Mouse (Mus musculus) midbrain, postnatal 0 days (tissue): ENCODE measurements around the gene Ubr1. TPM values are rescaled to one million over a fixed set of nuclear protein-coding genes. Genes with fewer than 3 reads are reported as not detected.

Experiments
- ATAC-seq: fragments of 200-750 bp; cut with Nextera tagmentation; 2 replicates; pipeline ENCODE4 v1.8.0; 2017; ENCODE audit warnings: moderate number of reproducible peaks, mild to moderate bottlenecking, moderate TSS enrichment, moderate library complexity; ENCODE audit not compliant: low FRiP score
- DNase-seq: peaks from one replicate; pipeline ENCODE4 v3.0.0-alpha.2; 2015; ENCODE audit warnings: low spot score
- H3K27ac ChIP-seq: fragments of 300-500 bp; sonication (generic); 2 replicates; pipeline ENCODE4 v1.5.1; 2014; ENCODE audit warnings: low read depth, mild to moderate bottlenecking, low read length, mixed read lengths
- H3K27me3 ChIP-seq: fragments of 300-500 bp; sonication (generic); 2 replicates; pipeline ENCODE4 v1.6.1; 2014; ENCODE audit warnings: low read length, control low read depth, mixed read lengths; ENCODE audit not compliant: insufficient read depth
- H3K36me3 ChIP-seq: fragments of 300-500 bp; sonication (generic); 2 replicates; pipeline ENCODE4 v1.6.1; 2014; ENCODE audit warnings: low read length, control low read depth, mixed read lengths; ENCODE audit not compliant: insufficient read depth
- H3K4me1 ChIP-seq: fragments of 300-500 bp; sonication (generic); 2 replicates; pipeline ENCODE4 v1.6.1; 2014; ENCODE audit warnings: mild to moderate bottlenecking, control low read depth, antibody characterized with exemption, low read length, mixed read lengths; ENCODE audit not compliant: insufficient read depth
- H3K4me2 ChIP-seq: fragments of 300-500 bp; sonication (generic); 2 replicates; pipeline ENCODE4 v1.6.1; 2014; ENCODE audit warnings: low read depth, mild to moderate bottlenecking, low read length, mixed read lengths; ENCODE audit not compliant: poor library complexity, severe bottlenecking
- H3K4me3 ChIP-seq: fragments of 300-500 bp; sonication (generic); 2 replicates; pipeline ENCODE4 v1.5.1; 2014; ENCODE audit warnings: low read depth, mild to moderate bottlenecking, low read length, moderate library complexity
- H3K9ac ChIP-seq: fragments of 300-500 bp; sonication (generic); replicated peaks from 2 replicates; pipeline ENCODE4 v1.6.1; 2014; ENCODE audit warnings: mild to moderate bottlenecking, low read length, moderate library complexity, mixed read lengths; ENCODE audit not compliant: poor library complexity, severe bottlenecking
- H3K9me3 ChIP-seq: fragments of 300-500 bp; sonication (generic); 2 replicates; pipeline ENCODE4 v1.6.1; 2016; ENCODE audit warnings: low read length, control low read depth
- CTCF ChIP-seq: IDR thresholded peaks from 2 replicates; pipeline ENCODE4 v1.5.1; 2016; ENCODE audit warnings: antibody characterized with exemption, mild to moderate bottlenecking
- WGBS: fragments of 180-500 bp; shearing (Covaris S2); extraction: QIAGEN DNeasy Blood & Tissue Kit; methylation state at CpG from one replicate; pipeline ENCODE4 v1.1.7; 2014; 5-methylcytosine and 5-hydroxymethylcytosine counted together
- polyA plus RNA-seq: library from polyadenylated mRNA; unstranded; fragments of >200 nt; fragmentation: Nextera tagmentation; extraction: Ambion mirVana; gene quantifications from 2 replicates; pipeline ENCODE4 v1.2.1, GENCODE M21; 2015
- total RNA-seq: library from RNA; depleted of rRNA; stranded (reverse); fragments of >200 nt; gene quantifications from 2 replicates; pipeline ENCODE4 v1.2.3, GENCODE M21; 2014

Ubr1 gene
- total and polyA plus RNA-seq, 2 experiments from 2014 or later = 28.0 to 34.0 TPM

DNA sequence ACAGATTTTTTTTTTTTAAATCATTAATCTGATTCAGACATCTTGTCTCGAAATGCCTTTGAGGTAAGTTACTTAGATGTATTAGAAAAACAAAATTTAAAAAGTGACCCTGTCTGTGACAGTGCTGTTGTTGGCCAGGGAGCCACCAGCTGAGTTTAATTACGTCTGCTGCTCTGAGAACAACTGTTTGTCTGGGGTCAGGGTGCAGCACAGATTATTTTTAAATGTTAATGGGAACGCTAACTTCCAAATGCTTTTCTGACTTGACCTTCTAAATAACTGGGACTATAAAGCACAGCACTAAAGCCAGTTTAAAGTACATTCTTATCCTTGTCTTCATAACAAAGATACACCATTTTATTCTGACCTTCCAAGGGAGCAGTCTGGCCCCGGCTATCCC, 61.0 kb downstream of the Ubr1 start:
- Histone ChIP-seq H3K4me2 (no peak overlapping the region), H3K9me3 (no peaks in the 10 kb centered on the region), H3K9ac (no peak overlapping the region), H3K4me3 (no peak overlapping the region), H3K4me1 (no peaks in the 10 kb centered on the region), H3K27ac (no peak overlapping the region), H3K36me3 (peaks cover 29% of the 10 kb centered on the region), H3K27me3 (no peaks in the 10 kb centered on the region)
- no peak for DNase-seq
- TF ChIP-seq CTCF = no peak
- WGBS = 87% methylated on average over 4 of the region's 4 CpGs
- ATAC-seq = no peak

DNA sequence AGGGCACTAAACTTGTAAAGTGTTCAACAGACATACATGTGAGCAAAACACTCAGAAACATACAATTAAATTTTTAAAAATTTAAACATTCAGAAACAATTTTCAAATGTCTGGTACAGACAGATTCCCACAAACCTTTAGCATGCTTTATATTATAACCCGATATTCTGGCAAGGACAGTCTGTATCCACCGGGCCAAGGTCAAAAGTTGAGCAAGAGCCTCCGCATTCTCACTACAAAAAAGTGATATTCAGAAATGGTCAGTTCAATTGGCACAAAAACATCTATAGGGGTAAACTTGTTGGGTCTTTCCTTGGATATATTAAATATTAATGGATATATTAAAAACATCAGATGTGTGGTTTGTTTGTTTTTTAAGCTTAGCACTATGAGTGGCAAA, 74.2 kb downstream of the Ubr1 start:
- no peak for TF ChIP-seq CTCF
- DNase-seq = no peak

DNA sequence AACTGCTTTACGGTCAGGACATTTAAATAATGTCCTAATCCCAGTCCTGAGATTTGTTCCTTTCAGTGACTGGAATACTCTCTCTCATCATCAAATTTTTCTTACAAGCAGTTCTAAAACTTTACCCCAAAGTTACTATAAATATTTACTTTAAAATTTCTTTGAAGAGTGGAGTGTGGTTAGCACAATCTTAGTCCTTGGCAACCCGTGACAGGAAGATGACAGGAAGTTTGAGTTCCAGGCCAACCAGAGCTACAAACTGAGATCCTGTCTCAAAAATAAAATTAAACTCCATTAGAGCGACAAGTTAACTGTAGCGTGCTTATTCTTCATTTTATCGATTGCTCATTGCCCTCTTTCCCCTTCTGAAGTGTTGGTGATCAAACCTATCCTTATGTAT, 82.9 kb downstream of the Ubr1 start:
- ATAC-seq = no peak
- no peak overlapping the region for H3K4me3 ChIP-seq
- no peak overlapping the region for H3K27ac ChIP-seq
- peaks cover 33% of the 10 kb centered on the region for H3K36me3 ChIP-seq
- H3K27me3 ChIP-seq = no peaks in the 10 kb centered on the region
- DNase-seq = no peak
- H3K4me1 ChIP-seq = no peaks in the 10 kb centered on the region
- H3K9me3 ChIP-seq = no peaks in the 10 kb centered on the region
- no peak overlapping the region for H3K9ac ChIP-seq
- 94% methylated on average over 5 of the region's 5 CpGs for WGBS
- H3K4me2 ChIP-seq = no peak overlapping the region
- no peak for TF ChIP-seq CTCF

More for the DNA sequence above, 74.2 kb downstream of the Ubr1 start:
- no peaks in the 10 kb centered on the region for H3K4me1 ChIP-seq
- H3K9ac ChIP-seq = no peak overlapping the region
- H3K27me3 ChIP-seq = no peaks in the 10 kb centered on the region
- no peak overlapping the region for H3K4me3 ChIP-seq
- WGBS = 97% methylated on average over 3 of the region's 3 CpGs
- no peak for ATAC-seq
- H3K36me3 ChIP-seq = peaks cover 55% of the 10 kb centered on the region
- H3K4me2 ChIP-seq = no peak overlapping the region
- H3K27ac ChIP-seq = no peak overlapping the region
- H3K9me3 ChIP-seq = no peaks in the 10 kb centered on the region

DNA sequence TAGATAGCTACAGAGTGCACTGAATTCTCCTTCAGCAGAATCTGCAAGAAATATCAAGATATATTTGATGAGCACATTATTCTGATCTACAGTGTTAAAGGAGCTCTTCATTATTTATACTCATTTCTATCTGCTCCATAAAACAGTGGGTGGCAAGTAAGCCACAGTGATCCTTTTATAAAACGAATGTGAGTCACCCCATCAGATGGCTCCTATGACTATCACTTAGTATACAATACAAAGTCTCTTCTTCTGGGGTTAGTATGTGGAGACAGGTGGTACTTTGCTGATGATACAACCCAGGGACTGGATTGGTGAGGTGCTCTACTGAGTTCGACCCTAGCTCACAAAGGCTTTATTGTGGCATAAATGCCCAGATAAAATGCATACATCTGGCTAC, 97.3 kb downstream of the Ubr1 start:
- H3K9ac ChIP-seq = no peak overlapping the region
- ATAC-seq (no peak), DNase-seq (no peak)
- H3K27ac ChIP-seq = no peak overlapping the region
- H3K9me3 ChIP-seq = no peaks in the 10 kb centered on the region
- no peak overlapping the region for H3K4me2 ChIP-seq
- H3K27me3 ChIP-seq = no peaks in the 10 kb centered on the region
- no peak overlapping the region for H3K4me3 ChIP-seq
- no peak for TF ChIP-seq CTCF
- no peaks in the 10 kb centered on the region for H3K4me1 ChIP-seq
- 83% methylated on average over 2 of the region's 2 CpGs for WGBS
- peaks cover 56% of the 10 kb centered on the region for H3K36me3 ChIP-seq

DNA sequence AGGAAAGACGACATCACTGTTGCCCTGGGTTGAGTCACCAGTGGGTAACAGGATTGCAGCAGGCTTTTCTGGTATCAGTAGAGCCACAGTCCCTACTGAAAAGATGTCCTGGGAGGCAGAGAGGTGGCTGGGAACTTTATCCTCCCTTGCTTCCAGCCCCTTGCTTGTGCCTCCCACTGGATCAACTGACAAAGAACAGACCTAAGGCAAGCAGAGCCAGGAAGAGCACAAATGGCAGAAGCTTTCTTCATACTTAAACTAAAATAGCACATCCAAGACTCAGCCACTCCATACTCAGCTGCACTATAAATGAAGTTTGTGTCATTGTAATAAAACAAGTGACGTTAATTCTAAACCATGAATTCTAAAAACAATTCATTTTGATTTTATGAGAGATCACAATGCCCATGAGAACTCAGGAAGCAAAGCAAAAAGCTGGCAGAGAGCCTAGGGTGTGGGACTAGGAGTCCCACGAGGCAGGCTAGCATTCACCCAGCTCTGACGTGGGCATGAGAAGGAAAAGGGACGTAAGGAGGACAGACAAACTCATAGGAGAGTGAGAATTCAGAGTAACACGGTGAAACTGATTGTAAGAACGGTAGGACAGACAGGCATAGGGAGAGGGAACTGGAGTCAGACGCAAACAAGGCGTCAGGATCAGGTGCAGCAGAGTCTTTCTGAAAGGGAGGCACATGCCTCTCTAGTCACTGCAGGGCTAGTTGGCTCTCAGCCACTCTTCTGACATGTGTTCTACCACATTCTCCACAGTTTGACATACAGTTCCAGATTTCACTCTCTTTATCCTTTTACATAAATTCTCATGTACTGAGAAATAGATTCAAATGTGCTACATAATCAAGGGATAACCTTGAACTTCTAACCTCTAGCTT, 98.8 kb downstream of the Ubr1 start:
- no peak for TF ChIP-seq CTCF
- no peaks in the 10 kb centered on the region for H3K4me1 ChIP-seq
- H3K9ac ChIP-seq = no peak overlapping the region
- peaks cover 52% of the 10 kb centered on the region for H3K36me3 ChIP-seq
- H3K9me3 ChIP-seq = no peaks in the 10 kb centered on the region
- no peak overlapping the region for H3K4me2 ChIP-seq
- WGBS = 70% methylated on average over 9 of the region's 9 CpGs
- DNase-seq = no peak
- no peak for ATAC-seq
- no peak overlapping the region for H3K4me3 ChIP-seq
- H3K27ac ChIP-seq = no peak overlapping the region
- no peaks in the 10 kb centered on the region for H3K27me3 ChIP-seq

DNA sequence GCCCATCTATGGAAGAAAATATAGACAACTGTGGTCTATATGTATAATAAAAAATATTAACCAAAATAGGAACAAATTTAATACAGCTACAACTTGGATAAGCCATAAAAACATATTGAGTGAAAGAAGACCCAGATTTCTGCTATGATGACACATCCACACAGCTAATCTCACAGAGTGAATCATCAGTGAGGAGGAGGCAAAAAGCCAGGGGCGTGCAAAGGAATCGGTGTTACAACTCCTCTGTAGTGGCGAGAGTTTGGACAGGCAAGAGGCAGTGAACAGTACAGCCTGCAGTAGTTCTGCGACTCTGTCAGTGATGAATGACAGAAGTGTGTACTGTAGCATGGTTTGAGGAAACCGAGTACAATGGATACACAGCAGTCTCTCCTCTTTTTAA, 103.2 kb downstream of the Ubr1 start:
- no peak overlapping the region for H3K4me3 ChIP-seq
- no peaks in the 10 kb centered on the region for H3K27me3 ChIP-seq
- no peaks in the 10 kb centered on the region for H3K9me3 ChIP-seq
- H3K9ac ChIP-seq = no peak overlapping the region
- DNase-seq = no peak
- WGBS = 94% methylated on average over 5 of the region's 5 CpGs
- H3K4me2 ChIP-seq = no peak overlapping the region
- TF ChIP-seq CTCF = no peak
- ATAC-seq = no peak
- H3K36me3 ChIP-seq = peaks cover 42% of the 10 kb centered on the region
- no peak overlapping the region for H3K27ac ChIP-seq
- H3K4me1 ChIP-seq = no peaks in the 10 kb centered on the region
